Mouse (Mus musculus): ENCODE results near the gene Anxa3. TPM values are rescaled to one million over a fixed set of nuclear protein-coding genes. Genes with fewer than 3 reads are reported as not detected.

Anxa3 gene
- 0.83 to 1.4 TPM (median 0.83 TPM) in 3 of 4 replicates, not detected in the other for total RNA-seq (2023; ENCODE audit: inconsistent age)

GRCm38 (mm10) chr5:96792936-96793718 lies at the start of gene Anxa3:
TSS of gene Anxa3 (plus strand) at chr5:96793339.

Other genes starting within 250 kb of the Anxa3 start
- 114 to 126 TPM (median 119 TPM) in 4 replicates for gene Bmp2k, start 204.3 kb downstream of the Anxa3 start, total RNA-seq (2023; ENCODE audit: inconsistent age)

Measured in B cell, adult (primary cell).